Mouse (Mus musculus) frontal cortex, adult (tissue): ENCODE results near the gene Rab25.

ENCODE experiments used
- ATAC-seq: cut with Nextera tagmentation; 2 replicates; pipeline ENCODE4 v1.9.2; 2017; ENCODE audit warnings: mild to moderate bottlenecking, moderate library complexity, mixed read lengths; ENCODE audit not compliant: low TSS enrichment

The Rab25 gene

GRCm38 (mm10) chr3:88502641-88503504 is 45.2 kb downstream of the Rab25 start:
- peak; percentile 89 for ATAC-seq

- ATAC-seq, result no peak
These were observed 46.0 kb downstream of the Rab25 start for GRCm38 (mm10) chr3:88502031-88502571.

GRCm38 (mm10) chr3:88501366-88502030 is 46.6 kb downstream of the Rab25 start:
- no peak for ATAC-seq

- ATAC-seq, result no peak
These were observed 47.3 kb downstream of the Rab25 start for GRCm38 (mm10) chr3:88500655-88501365.

GRCm38 (mm10) chr3:88500087-88500486 is 48.0 kb downstream of the Rab25 start:
- ATAC-seq, result peak; percentile 32; the same call in 1 of the 2 replicates

- no peak for ATAC-seq
These were observed 48.5 kb downstream of the Rab25 start for GRCm38 (mm10) chr3:88499580-88499979.

GRCm38 (mm10) chr3:88495741-88496415 is 52.2 kb downstream of the Rab25 start:
- ATAC-seq, result no peak

GRCm38 (mm10) chr3:88494836-88495628 is 53.1 kb downstream of the Rab25 start:
- ATAC-seq, result 0 out of 2 replicates have a peak, but pooled peaks have one; percentile 11

GRCm38 (mm10) chr3:88493706-88494582 is 54.2 kb downstream of the Rab25 start:
- ATAC-seq, result no peak
